In the genomic region with DNA sequence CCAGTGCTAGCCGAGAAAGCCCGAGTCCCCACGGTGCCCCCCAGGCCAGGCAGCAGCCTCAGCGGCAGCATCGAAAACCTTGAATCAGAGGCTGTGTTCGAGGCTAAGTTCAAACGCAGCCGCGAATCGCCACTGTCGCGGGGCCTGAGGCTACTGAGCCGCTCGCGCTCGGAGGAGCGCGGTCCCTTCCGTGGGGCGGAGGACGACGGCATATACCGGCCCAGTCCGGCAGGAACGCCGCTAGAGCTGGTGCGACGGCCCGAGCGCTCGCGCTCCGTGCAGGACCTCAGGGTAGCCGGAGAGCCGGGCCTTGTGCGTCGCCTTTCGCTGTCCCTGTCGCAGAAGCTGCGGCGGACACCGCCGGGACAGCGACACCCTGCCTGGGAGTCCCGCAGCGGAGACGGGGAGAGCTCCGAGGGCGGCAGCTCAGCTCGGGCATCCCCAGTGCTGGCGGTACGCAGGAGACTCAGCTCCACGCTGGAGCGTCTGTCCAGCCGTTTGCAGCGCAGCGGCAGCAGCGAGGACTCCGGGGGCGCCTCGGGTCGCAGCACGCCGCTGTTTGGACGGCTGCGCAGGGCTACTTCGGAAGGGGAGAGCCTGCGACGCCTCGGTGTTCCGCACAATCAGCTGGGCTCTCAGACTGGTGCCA, we compare ENCODE assay signal across 8 mouse cellular contexts. TPM values are rescaled to one million over a fixed set of nuclear protein-coding genes. Genes with fewer than 3 reads are reported as not detected.
DNase-seq lines count a peak whose midpoint lies in the region; ATAC-seq lines count a peak whose summit lies in the region.

No protein-coding gene starts in this region.

- peak overlapping the region; percentile 37 for H3K4me3 ChIP-seq in kidney, embryonic 14.5 days (ENCODE audit: low read length)
- H3K4me3 ChIP-seq in embryonic facial prominence, embryonic 10.5 days, result peak overlapping the region; percentile 60
- H3K4me3 ChIP-seq in intestine, embryonic 15.5 days (replicated peaks), result peak overlapping the region; percentile 33

- WGBS in kidney, embryonic 14.5 days, result under 1% methylated on average over 71 of the region's 71 CpGs
- WGBS in embryonic facial prominence, embryonic 10.5 days, result under 1% methylated on average over 71 of the region's 71 CpGs
- whole genome bisulfite sequencing in intestine, embryonic 15.5 days, result 3% methylated on average over 71 of the region's 71 CpGs

- H3K4me1 ChIP-seq in kidney, embryonic 14.5 days (ENCODE audit: control insufficient read depth, insufficient read depth, low read length), result peaks cover 22% of the 10 kb centered on the region
- peaks cover 72% of the 10 kb centered on the region for H3K4me1 ChIP-seq in embryonic facial prominence, embryonic 10.5 days
- H3K4me1 ChIP-seq in intestine, embryonic 15.5 days (replicated peaks), result peaks cover 16% of the 10 kb centered on the region

- H3K36me3 ChIP-seq in kidney, embryonic 14.5 days (ENCODE audit: control insufficient read depth, insufficient read depth, low read length), result peaks cover 6% of the 10 kb centered on the region; the same call in 1 of the 2 replicates
- peaks cover 18% of the 10 kb centered on the region for H3K36me3 ChIP-seq in embryonic facial prominence, embryonic 10.5 days (replicated peaks)
- no peaks in the 10 kb centered on the region for H3K36me3 ChIP-seq in intestine, embryonic 15.5 days

- peak overlapping the region; percentile 61 for H3K4me2 ChIP-seq in kidney, embryonic 14.5 days (replicated peaks; ENCODE audit: low read depth, low read length)
- peak overlapping the region; percentile 70 for H3K4me2 ChIP-seq in intestine, embryonic 15.5 days (replicated peaks)

- peak; percentile 68 for ATAC-seq in kidney, embryonic 14.5 days (ENCODE audit: low FRiP score, low TSS enrichment)
- peak; percentile 50 for ATAC-seq in intestine, embryonic 15.5 days

- no peaks in the 10 kb centered on the region for H3K9me3 ChIP-seq in kidney, embryonic 14.5 days (ENCODE audit: control insufficient read depth, low read length)
- no peaks in the 10 kb centered on the region for H3K9me3 ChIP-seq in embryonic facial prominence, embryonic 10.5 days
- no peaks in the 10 kb centered on the region for H3K9me3 ChIP-seq in intestine, embryonic 15.5 days

- H3K27ac ChIP-seq in kidney, embryonic 14.5 days (ENCODE audit: low read depth, low read length), result no peak overlapping the region
- H3K27ac ChIP-seq in embryonic facial prominence, embryonic 10.5 days (replicated peaks), result peak overlapping the region; percentile 83
- no peak overlapping the region for H3K27ac ChIP-seq in intestine, embryonic 15.5 days

- no peak for DNase-seq in kidney, adult 8-10 months
- DNase-seq in embryonic facial prominence, embryonic 10.5 days (ENCODE audit: low spot score), result peak; percentile 76
- peak; percentile 56 for DNase-seq in mesoderm, embryonic 11.5 days (ENCODE audit: low read depth, low spot score)
- no peak for DNase-seq in thymus, postnatal 36 days
- DNase-seq in ovary, postnatal 10 days (ENCODE audit: low spot score), result no peak
- DNase-seq in left cerebral cortex, adult 8-10 months (ENCODE audit: low spot score in 2 of 2), result no peak

- H3K9ac ChIP-seq in kidney, embryonic 14.5 days (ENCODE audit: low read depth, low read length), result peak overlapping the region; percentile 50
- H3K9ac ChIP-seq in intestine, embryonic 15.5 days, result peak overlapping the region; percentile 17

- H3K27me3 ChIP-seq in kidney, embryonic 14.5 days (ENCODE audit: control insufficient read depth, insufficient read depth, low read length), result peaks cover 37% of the 10 kb centered on the region
- H3K27me3 ChIP-seq in embryonic facial prominence, embryonic 10.5 days (replicated peaks; ENCODE audit: low read depth, poor library complexity, severe bottlenecking), result peaks cover 59% of the 10 kb centered on the region
- H3K27me3 ChIP-seq in intestine, embryonic 15.5 days (replicated peaks), result peaks cover 40% of the 10 kb centered on the region

RNA-seq across cellular contexts. Expression of a gene that starts 12.8 kb away (rescaled TPM):
- 65.2 and 67.6 TPM in 2 replicates for polyA plus RNA-seq in kidney, embryonic 14.5 days (2014; fragmentation: Nextera tagmentation; extraction: Ambion mirVana)
- polyA plus RNA-seq in embryonic facial prominence, embryonic 10.5 days (2016; fragmentation: Nextera tagmentation; extraction: Ambion mirVana), result 57.1 and 61.3 TPM in 2 replicates
- 98.9 and 103 TPM in 2 replicates for polyA plus RNA-seq in intestine, embryonic 15.5 days (2015; fragmentation: Nextera tagmentation; extraction: Ambion mirVana)
- total RNA-seq in left cerebral cortex, adult 8-10 months (2022), result 10 to 100 TPM; 48.0 to 64.9 (median 62.3) TPM

RNA-seq across cellular contexts. Expression of a gene that starts 27.3 kb away (rescaled TPM):
- 0.32 and 0.41 TPM in 2 replicates for polyA plus RNA-seq in kidney, embryonic 14.5 days (2014; fragmentation: Nextera tagmentation; extraction: Ambion mirVana)
- 2.1 and 2.4 TPM in 2 replicates for polyA plus RNA-seq in embryonic facial prominence, embryonic 10.5 days (2016; fragmentation: Nextera tagmentation; extraction: Ambion mirVana)
- polyA plus RNA-seq in intestine, embryonic 15.5 days (2015; fragmentation: Nextera tagmentation; extraction: Ambion mirVana), result 2.6 and 2.7 TPM in 2 replicates
- total RNA-seq in left cerebral cortex, adult 8-10 months (2022), result 10 to 100 TPM; 21.5 to 26.7 (median 25.1) TPM

RNA-seq across cellular contexts. Expression of a gene that starts 47.9 kb away (rescaled TPM):
- 39.6 and 43.5 TPM in 2 replicates for polyA plus RNA-seq in kidney, embryonic 14.5 days (2014; fragmentation: Nextera tagmentation; extraction: Ambion mirVana)
- polyA plus RNA-seq in embryonic facial prominence, embryonic 10.5 days (2016; fragmentation: Nextera tagmentation; extraction: Ambion mirVana), result 30.2 and 30.6 TPM in 2 replicates
- polyA plus RNA-seq in intestine, embryonic 15.5 days (2015; fragmentation: Nextera tagmentation; extraction: Ambion mirVana), result 35.6 and 39.3 TPM in 2 replicates
- total RNA-seq in left cerebral cortex, adult 8-10 months (2022), result 100 to 1,000 TPM; 177 to 190 (median 187) TPM

RNA-seq across cellular contexts. Expression of a gene that starts 56.2 kb away (rescaled TPM):
- 37.1 and 41.4 TPM in 2 replicates for polyA plus RNA-seq in kidney, embryonic 14.5 days (2014; fragmentation: Nextera tagmentation; extraction: Ambion mirVana)
- polyA plus RNA-seq in embryonic facial prominence, embryonic 10.5 days (2016; fragmentation: Nextera tagmentation; extraction: Ambion mirVana), result 25.3 and 27.0 TPM in 2 replicates
- polyA plus RNA-seq in intestine, embryonic 15.5 days (2015; fragmentation: Nextera tagmentation; extraction: Ambion mirVana), result 35.9 and 36.9 TPM in 2 replicates
- total RNA-seq in left cerebral cortex, adult 8-10 months (2022), result 10 to 100 TPM; 76.6 to 84.3 (median 80.0) TPM

RNA-seq across cellular contexts. Expression of a gene that starts 56.4 kb away (rescaled TPM):
- 0.62 and 1.1 TPM in 2 replicates for polyA plus RNA-seq in kidney, embryonic 14.5 days (2014; fragmentation: Nextera tagmentation; extraction: Ambion mirVana)
- 3.3 and 3.5 TPM in 2 replicates for polyA plus RNA-seq in embryonic facial prominence, embryonic 10.5 days (2016; fragmentation: Nextera tagmentation; extraction: Ambion mirVana)
- 2.2 and 2.4 TPM in 2 replicates for polyA plus RNA-seq in intestine, embryonic 15.5 days (2015; fragmentation: Nextera tagmentation; extraction: Ambion mirVana)
- 10 to 100 TPM; 62.4 to 70.5 (median 64.8) TPM for total RNA-seq in left cerebral cortex, adult 8-10 months (2022)

Comparison
In these comparisons a context has a peak if more than half of its experiments do, and no peak if none do; other contexts are left out.
1. DNase-seq: peak in embryonic facial prominence, embryonic 10.5 days (single experiment) and mesoderm, embryonic 11.5 days (single experiment); none in kidney, adult 8-10 months (0 of 2), thymus, postnatal 36 days (0 of 2), ovary, postnatal 10 days (single experiment) and left cerebral cortex, adult 8-10 months (0 of 2).
2. Peak in every context shown above with its lines, with median percentiles within 50 percentile points of each other: H3K4me3 ChIP-seq.